Mouse (Mus musculus) frontal cortex, postnatal 36 days (tissue): Measurements from ENCODE around the gene Gm21996.
"Not testable (repeated sequence)": the region's sequence is repeated elsewhere in the genome, so short reads cannot be mapped to it uniquely, and the experiment has no call there.

ENCODE experiments used
- DNase-seq, 2 experiments: peaks; one replicate each; pipeline ENCODE4 v3.0.0; 2022; ENCODE audit warnings: low spot score in 2 of 2

Gm21996 gene

GRCm38 (mm10) chrY:89745432-89745831 lies at the start of gene Gm21996:
Gene Gm21996 (minus strand): TSS chrY:89745532.
- DNase-seq, result not testable (repeated sequence)
